Mouse (Mus musculus) CH12.LX (cell line): ENCODE measurements around the gene Slc6a16. TPM values are rescaled to one million over a fixed set of nuclear protein-coding genes. Genes with fewer than 3 reads are reported as not detected.

Source experiments
- DNase-seq: peaks from one replicate; pipeline ENCODE4 v3.0.0-alpha.2; 2013; ENCODE audit errors: extremely low read depth
- H3K27ac ChIP-seq: 2 replicates; pipeline ENCODE4 v1.5.1; 2012; ENCODE audit warnings: low read depth, mild to moderate bottlenecking, control low read depth, moderate library complexity; ENCODE audit not compliant: insufficient read depth
- H3K27me3 ChIP-seq: replicated peaks from 2 replicates; pipeline ENCODE3; 2012; ENCODE audit warnings: inconsistent platforms
- H3K36me3 ChIP-seq, 2 experiments: replicated peaks in 1 of 2; 2 replicates each; pipeline versions ENCODE3 to v1.6.1; 2012; ENCODE audit warnings: inconsistent platforms in 1 of 2, low read length in 1 of 2, mild to moderate bottlenecking in 1 of 2, mixed read lengths in 1 of 2, moderate library complexity in 1 of 2; ENCODE audit not compliant: control insufficient read depth in 1 of 2, insufficient read depth in 1 of 2
- H3K4me1 ChIP-seq, 2 experiments: 2 replicates each; pipeline ENCODE4 v1.6.1; 2012; ENCODE audit warnings: inconsistent platforms in 1 of 2, moderate library complexity in 1 of 2; ENCODE audit not compliant: insufficient read depth in 2 of 2, control insufficient read depth in 1 of 2
- H3K4me2 ChIP-seq: 2 replicates; pipeline ENCODE4 v1.6.1; 2012; ENCODE audit warnings: low read depth, mild to moderate bottlenecking, control low read depth; ENCODE audit not compliant: poor library complexity, insufficient read depth, severe bottlenecking
- H3K4me3 ChIP-seq, 3 experiments: fragments of 150-350 bp in 1 of 3; sonication (generic) in 1 of 3; replicated peaks in 1 of 3; 2 replicates each; pipeline versions ENCODE3 to v1.5.1; 2011 to 2012; ENCODE audit warnings: low read depth in 2 of 3, low read length in 2 of 3, mild to moderate bottlenecking in 2 of 3, moderate library complexity in 2 of 3, control low read depth in 1 of 3, improper control_type of control experiment in 1 of 3, inconsistent platforms in 1 of 3, mixed read lengths in 1 of 3; ENCODE audit not compliant: poor library complexity in 1 of 3
- H3K79me2 ChIP-seq: replicated peaks from 2 replicates; pipeline ENCODE4 v1.6.1; 2012; ENCODE audit warnings: mild to moderate bottlenecking, moderate library complexity; ENCODE audit not compliant: control insufficient read depth, poor library complexity, insufficient read depth, severe bottlenecking; ENCODE audit errors: extremely low read depth
- H3K9ac ChIP-seq: 2 replicates; pipeline ENCODE4 v1.6.1; 2012; ENCODE audit warnings: low read depth, mild to moderate bottlenecking, control low read depth, moderate library complexity; ENCODE audit not compliant: insufficient read depth
- H3K9me3 ChIP-seq: replicated peaks from 2 replicates; pipeline ENCODE3; 2012; ENCODE audit warnings: low read length, inconsistent platforms, mixed read lengths
- CTCF ChIP-seq, 2 experiments: IDR thresholded peaks in 1 of 2; conservative IDR thresholded peaks in 1 of 2; 2 replicates each; pipeline ENCODE4 v1.5.1; 2011 to 2012; ENCODE audit warnings: low read depth in 2 of 2, low read length in 2 of 2, improper control_type of control experiment in 1 of 2, inconsistent platforms in 1 of 2, mild to moderate bottlenecking in 1 of 2, moderate library complexity in 1 of 2
- ELF1 ChIP-seq: IDR thresholded peaks from 2 replicates; pipeline ENCODE4 v1.6.1; 2014; ENCODE audit warnings: low read depth, mild to moderate bottlenecking, inconsistent platforms, low read length, improper control_type of control experiment
- GABPA ChIP-seq: IDR thresholded peaks from 2 replicates; pipeline ENCODE4 v1.6.1; 2012; ENCODE audit warnings: low read depth, low read length, improper control_type of control experiment, inconsistent platforms; ENCODE audit not compliant: insufficient replicate concordance
- HCFC1 ChIP-seq: IDR thresholded peaks from 2 replicates; pipeline ENCODE4 v1.6.1; 2012; ENCODE audit warnings: low read depth, mild to moderate bottlenecking, inconsistent platforms, low read length, improper control_type of control experiment
- IRF4 ChIP-seq: IDR thresholded peaks from 2 replicates; pipeline ENCODE4 v1.6.1; 2014; ENCODE audit warnings: low read depth, mild to moderate bottlenecking, inconsistent platforms, low read length, improper control_type of control experiment
- JUND ChIP-seq: conservative IDR thresholded peaks from 2 replicates; pipeline ENCODE4 v1.6.1; 2011; ENCODE audit warnings: low read depth, low read length, improper control_type of control experiment
- KAT2A ChIP-seq: IDR thresholded peaks from 2 replicates; pipeline ENCODE4 v1.6.1; 2012; ENCODE audit warnings: low read length, improper control_type of control experiment, inconsistent platforms; ENCODE audit not compliant: insufficient replicate concordance
- MAX ChIP-seq: IDR thresholded peaks from 2 replicates; pipeline ENCODE4 v1.6.1; 2011; ENCODE audit warnings: low read length, improper control_type of control experiment
- MAZ ChIP-seq: IDR thresholded peaks from 2 replicates; pipeline ENCODE4 v1.6.1; 2012; ENCODE audit warnings: low read depth, mild to moderate bottlenecking, inconsistent platforms, low read length, improper control_type of control experiment, moderate library complexity
- MEF2A ChIP-seq: IDR thresholded peaks from 2 replicates; pipeline ENCODE4 v1.6.1; 2014; ENCODE audit warnings: low read depth, mild to moderate bottlenecking, inconsistent platforms, low read length, improper control_type of control experiment, borderline replicate concordance
- NRF1 ChIP-seq: IDR thresholded peaks from 2 replicates; pipeline ENCODE4 v1.6.1; 2014; ENCODE audit warnings: low read depth, mild to moderate bottlenecking, inconsistent platforms, low read length, improper control_type of control experiment, moderate library complexity
- PAX5 ChIP-seq: IDR thresholded peaks from 2 replicates; pipeline ENCODE4 v1.6.1; 2012; ENCODE audit warnings: low read length, inconsistent platforms, mixed read lengths
- POLR2AphosphoS2 ChIP-seq: IDR thresholded peaks from 2 replicates; pipeline ENCODE4 v1.6.1; 2011; ENCODE audit warnings: low read depth, low read length, improper control_type of control experiment
- SMC3 ChIP-seq: IDR thresholded peaks from 2 replicates; pipeline ENCODE4 v1.6.1; 2011; ENCODE audit warnings: low read depth, low read length, improper control_type of control experiment
- TCF12 ChIP-seq: IDR thresholded peaks from 2 replicates; pipeline ENCODE4 v1.6.1; 2014; ENCODE audit warnings: low read depth, mild to moderate bottlenecking, inconsistent platforms, low read length, improper control_type of control experiment
- UBTF ChIP-seq: IDR thresholded peaks from 2 replicates; pipeline ENCODE4 v1.6.1; 2012; ENCODE audit warnings: low read depth, mild to moderate bottlenecking, inconsistent platforms, low read length, improper control_type of control experiment, moderate library complexity
- USF1 ChIP-seq: IDR thresholded peaks from 2 replicates; pipeline ENCODE4 v1.6.1; 2014; ENCODE audit warnings: low read depth, mild to moderate bottlenecking, inconsistent platforms, low read length, improper control_type of control experiment
- USF2 ChIP-seq: conservative IDR thresholded peaks from 2 replicates; pipeline ENCODE4 v1.6.1; 2011; ENCODE audit warnings: low read depth, low read length, improper control_type of control experiment
- ZC3H11A ChIP-seq: IDR thresholded peaks from 2 replicates; pipeline ENCODE4 v1.6.1; 2012; ENCODE audit warnings: low read depth, mild to moderate bottlenecking, inconsistent platforms, low read length, improper control_type of control experiment
- ZNF384 ChIP-seq: IDR thresholded peaks from 2 replicates; pipeline ENCODE4 v1.6.1; 2012; ENCODE audit warnings: low read depth, low read length, improper control_type of control experiment, inconsistent platforms
- dilution Hi-C: fragments of 300-500 bp; cut with MboI; formaldehyde crosslinking; loops from 2 replicates; pipeline ENCODE4 v1.14.3; 2020; ENCODE audit warnings: low sequenced_read_pairs; ENCODE audit not compliant: extremely low pct_unique_long_range_greater_than_20kb, extremely low pct_ligation_motif_present
- in situ Hi-C: fragments of 300-500 bp; cut with MboI; formaldehyde crosslinking; loops from 3 replicates; pipeline ENCODE4 v1.14.3; 2019; ENCODE audit warnings: low sequenced_read_pairs, low pct_ligation_motif_present, low pct_unique_long_range_greater_than_20kb, mixed read lengths
- polyA plus RNA-seq: library from polyadenylated mRNA; unstranded; fragments of >175 nt; gene quantifications from 2 replicates; pipeline ENCODE4 v1.2.1, GENCODE M21; 2012; ENCODE audit warnings: low read depth; ENCODE audit not compliant: insufficient read length
- total RNA-seq, 2 experiments: library from RNA; depleted of rRNA; stranded (reverse); fragments of 300-350 nt in 1 of 2; fragments of >200 nt in 1 of 2; gene quantifications; 2 replicates each; pipeline ENCODE4 v1.2.3; 2012 to 2014

Slc6a16 gene
- total and polyA plus RNA-seq, 3 experiments = 0.08 to 0.37 (median 0.13) TPM

- H3K4me2 ChIP-seq = no peak overlapping the region
- TF ChIP-seq MAZ = no peak
- 0 out of 2 replicates have a peak, but pooled peaks have one; percentile 28 for TF ChIP-seq MEF2A
- no peaks in the 10 kb centered on the region for H3K79me2 ChIP-seq
- H3K27me3 ChIP-seq = peaks cover 71% of the 10 kb centered on the region
- DNase-seq = no peak
- H3K9ac ChIP-seq = no peak overlapping the region
- H3K4me3 ChIP-seq = no peak overlapping the region
- peaks cover 0 to 22% of the 10 kb centered on the region in 2 experiments; a peak in 2 of 4 replicates for H3K4me1 ChIP-seq
- no peaks in the 10 kb centered on the region for H3K9me3 ChIP-seq
- no peaks in the 10 kb centered on the region for H3K36me3 ChIP-seq
- in situ Hi-C loops = no loop called here
- dilution Hi-C loops = no loop called here
- no peak overlapping the region for H3K27ac ChIP-seq
These were observed 45.3 kb upstream of the Slc6a16 start for GRCm38 (mm10) chr7:45195341-45196175.

- Histone ChIP-seq H3K9ac (no peak overlapping the region), H3K4me1 (peaks cover 0 to 22% of the 10 kb centered on the region in 2 experiments; a peak in 2 of 4 replicates), H3K79me2 (no peaks in the 10 kb centered on the region), H3K4me2 (no peak overlapping the region), H3K9me3 (no peaks in the 10 kb centered on the region), H3K4me3 (no peak overlapping the region), H3K27ac (no peak overlapping the region), H3K36me3 (no peaks in the 10 kb centered on the region)
- no peak for DNase-seq
- dilution Hi-C loops = no loop called here
- no peak for TF ChIP-seq KAT2A
- TF ChIP-seq SMC3 = no peak
- TF ChIP-seq USF2 = no peak
- TF ChIP-seq ZC3H11A = no peak
- no peak for TF ChIP-seq GABPA
- TF ChIP-seq ELF1 = no peak
- TF ChIP-seq MEF2A = no peak
- no peak for TF ChIP-seq USF1
- TF ChIP-seq MAX = no peak
- TF ChIP-seq CTCF (conservative IDR thresholded peaks at IDR 0.05 in 1 of 2, IDR thresholded peaks at IDR 0.05 in 1 of 2; ENCODE audit: low read depth in 2 of 2, low read length in 2 of 2) = no peak
- no peak for TF ChIP-seq PAX5
- no peak for TF ChIP-seq TCF12
- no peak for TF ChIP-seq HCFC1
- TF ChIP-seq UBTF = no peak
- TF ChIP-seq MAZ = no peak
- TF ChIP-seq NRF1 = no peak
- no peak for TF ChIP-seq ZNF384
- TF ChIP-seq IRF4 = no peak
- no peak for TF ChIP-seq JUND
- no peak for TF ChIP-seq POLR2AphosphoS2
- TF ChIP-seq, all 38 proteins: peak for 0
- H3K27me3 ChIP-seq = peaks cover 70% of the 10 kb centered on the region
- in situ Hi-C loops = no loop called here
These were observed 44.7 kb upstream of the Slc6a16 start for GRCm38 (mm10) chr7:45196176-45196535.
